Mouse (Mus musculus) liver, embryonic 16.5 days (tissue): ENCODE data around the gene Slc17a7. TPM values are rescaled to one million over a fixed set of nuclear protein-coding genes. Genes with fewer than 3 reads are reported as not detected.
"Not testable (repeated sequence)": the region's sequence is repeated elsewhere in the genome, so short reads cannot be mapped to it uniquely, and the experiment has no call there.

Experiments used
- ATAC-seq: fragments of 200-750 bp; cut with Nextera tagmentation; 2 replicates; pipeline ENCODE4 v1.8.0; 2017; ENCODE audit warnings: low read depth, mild to moderate bottlenecking, moderate number of reproducible peaks, moderate library complexity
- H3K27ac ChIP-seq: fragments of 300-500 bp; sonication (generic); 2 replicates; pipeline ENCODE4 v1.5.1; 2014; ENCODE audit warnings: mild to moderate bottlenecking, low read length
- H3K27me3 ChIP-seq: fragments of 300-500 bp; sonication (generic); 2 replicates; pipeline ENCODE4 v1.6.1; 2014; ENCODE audit warnings: low read depth, low read length, mixed read lengths; ENCODE audit not compliant: control insufficient read depth, insufficient read depth
- H3K36me3 ChIP-seq: fragments of 300-500 bp; sonication (generic); 2 replicates; pipeline ENCODE4 v1.6.1; 2014; ENCODE audit warnings: mild to moderate bottlenecking; ENCODE audit not compliant: control insufficient read depth, insufficient read depth
- H3K4me1 ChIP-seq: fragments of 300-500 bp; sonication (generic); 2 replicates; pipeline ENCODE4 v1.6.1; 2014; ENCODE audit warnings: low read depth, low read length, mixed read lengths; ENCODE audit not compliant: control insufficient read depth
- H3K4me2 ChIP-seq: fragments of 300-500 bp; sonication (generic); 2 replicates; pipeline ENCODE4 v1.6.1; 2014; ENCODE audit warnings: low read depth, low read length, mixed read lengths
- H3K4me3 ChIP-seq: fragments of 300-500 bp; sonication (generic); 2 replicates; pipeline ENCODE4 v1.5.1; 2014; ENCODE audit warnings: low read depth, mild to moderate bottlenecking, low read length
- H3K9ac ChIP-seq: fragments of 300-500 bp; sonication (generic); 2 replicates; pipeline ENCODE4 v1.6.1; 2014; ENCODE audit warnings: low read depth, low read length
- H3K9me3 ChIP-seq: fragments of 300-500 bp; sonication (generic); replicated peaks from 2 replicates; pipeline ENCODE4 v1.6.1; 2016; ENCODE audit warnings: low read length; ENCODE audit not compliant: control insufficient read depth
- WGBS: fragments of 180-500 bp; shearing (Covaris S2); extraction: QIAGEN DNeasy Blood & Tissue Kit; methylation state at CpG from one replicate; pipeline ENCODE4 v1.1.7; 2014; ENCODE audit not compliant: insufficient replicate concordance; 5-methylcytosine and 5-hydroxymethylcytosine counted together
- polyA plus RNA-seq: library from polyadenylated mRNA; unstranded; fragments of >200 nt; fragmentation: Nextera tagmentation; extraction: Ambion mirVana; gene quantifications from 2 replicates; pipeline ENCODE4 v1.2.1, GENCODE M21; 2015

The Slc17a7 gene
- polyA plus RNA-seq, 1 experiment from 2014 or later = not detected

- H3K36me3 ChIP-seq = no peaks in the 10 kb centered on the region
- no peak overlapping the region for H3K9ac ChIP-seq
- WGBS = 52% methylated on average over 4 of the region's 4 CpGs
- ATAC-seq = no peak
- no peaks in the 10 kb centered on the region for H3K9me3 ChIP-seq
- no peaks in the 10 kb centered on the region; the same call in none of the 2 replicates for H3K4me1 ChIP-seq
- no peak overlapping the region for H3K4me3 ChIP-seq
- H3K4me2 ChIP-seq = no peak overlapping the region
- no peaks in the 10 kb centered on the region for H3K27me3 ChIP-seq
- H3K27ac ChIP-seq = no peak overlapping the region
Measured at GRCm38 (mm10) chr7:45148534-45149098, 15.1 kb upstream of the Slc17a7 start.

- no peak for ATAC-seq
- Histone ChIP-seq H3K4me1 (peaks cover under 1% of the 10 kb centered on the region), H3K4me2 (no peak overlapping the region), H3K27ac (no peak overlapping the region), H3K9ac (no peak overlapping the region), H3K36me3 (no peaks in the 10 kb centered on the region), H3K9me3 (no peaks in the 10 kb centered on the region), H3K27me3 (no peaks in the 10 kb centered on the region), H3K4me3 (no peak overlapping the region)
- WGBS = 75% methylated on average over 6 of the region's 6 CpGs
Measured at GRCm38 (mm10) chr7:45149545-45149944, 14.2 kb upstream of the Slc17a7 start.

- ATAC-seq = no peak
- Histone ChIP-seq H3K4me3 (no peak overlapping the region), H3K4me2 (no peak overlapping the region), H3K4me1 (peaks cover 6% of the 10 kb centered on the region), H3K27me3 (no peaks in the 10 kb centered on the region), H3K9me3 (no peaks in the 10 kb centered on the region), H3K36me3 (no peaks in the 10 kb centered on the region), H3K27ac (no peak overlapping the region), H3K9ac (no peak overlapping the region)
- WGBS = 64% methylated on average over 4 of the region's 4 CpGs
Measured at GRCm38 (mm10) chr7:45150321-45150720, 13.4 kb upstream of the Slc17a7 start.

- Histone ChIP-seq H3K4me3 (no peak overlapping the region), H3K4me1 (peaks cover 6% of the 10 kb centered on the region), H3K36me3 (no peaks in the 10 kb centered on the region), H3K9ac (no peak overlapping the region), H3K9me3 (no peaks in the 10 kb centered on the region), H3K4me2 (no peak overlapping the region), H3K27me3 (no peaks in the 10 kb centered on the region), H3K27ac (no peak overlapping the region)
- no peak for ATAC-seq
- WGBS = 63% methylated on average over 11 of the region's 11 CpGs
Measured at GRCm38 (mm10) chr7:45151303-45151702, 12.4 kb upstream of the Slc17a7 start.

- not testable (repeated sequence) for H3K9ac ChIP-seq, ATAC-seq, H3K36me3 ChIP-seq, H3K4me1 ChIP-seq, H3K9me3 ChIP-seq, H3K27ac ChIP-seq, H3K27me3 ChIP-seq, H3K4me3 ChIP-seq
- WGBS = 71% methylated on average over 2 of the region's 2 CpGs
- 0 out of 2 replicates have a peak overlapping the region, but pooled peaks have one; percentile 85 for H3K4me2 ChIP-seq
Measured at GRCm38 (mm10) chr7:45153052-45153451, 10.7 kb upstream of the Slc17a7 start.

- under 1% methylated on average over 5 of the region's 5 CpGs for WGBS
- H3K4me2 ChIP-seq = peak overlapping the region; percentile 85
- peak overlapping the region; percentile 94 for H3K27ac ChIP-seq
- peak overlapping the region; percentile 76 for H3K4me3 ChIP-seq
- H3K9ac ChIP-seq = peak overlapping the region; percentile 84
- H3K27me3 ChIP-seq = no peaks in the 10 kb centered on the region
- no peaks in the 10 kb centered on the region for H3K36me3 ChIP-seq
- peaks cover 6% of the 10 kb centered on the region for H3K4me1 ChIP-seq
- H3K9me3 ChIP-seq = no peaks in the 10 kb centered on the region
- ATAC-seq = no peak
Measured at GRCm38 (mm10) chr7:45153586-45153985, 10.2 kb upstream of the Slc17a7 start.

- Histone ChIP-seq H3K36me3 (no peaks in the 10 kb centered on the region), H3K27me3 (no peaks in the 10 kb centered on the region), H3K27ac (peak within 1 kb of the TSS; percentile 94), H3K4me1 (peaks cover 6% of the 10 kb centered on the region), H3K4me3 (peak within 1 kb of the TSS; percentile 76), H3K4me2 (peak within 1 kb of the TSS; percentile 85), H3K9ac (peak within 1 kb of the TSS; percentile 84), H3K9me3 (no peaks in the 10 kb centered on the region)
- WGBS = 1% methylated on average over 66 of the region's 69 CpGs
- peak; percentile 95 for ATAC-seq
Measured at GRCm38 (mm10) chr7:45154096-45154992, 9.4 kb upstream of the Slc17a7 start, which contains the start of the genes Pih1d1 and Aldh16a1. TSS of gene Pih1d1 (plus strand) at chr7:45154303. TSS of gene Aldh16a1 (minus strand) at chr7:45154584.

- Histone ChIP-seq H3K36me3 (no peaks in the 10 kb centered on the region), H3K9me3 (no peaks in the 10 kb centered on the region), H3K4me2 (peak overlapping the region; percentile 85), H3K27me3 (no peaks in the 10 kb centered on the region), H3K4me1 (peaks cover 6% of the 10 kb centered on the region), H3K4me3 (peak overlapping the region; percentile 76), H3K27ac (peak overlapping the region; percentile 26; the same call in 1 of the 2 replicates), H3K9ac (0 out of 2 replicates have a peak overlapping the region, but pooled peaks have one; percentile 5)
- WGBS = 62% methylated on average over 12 of the region's 12 CpGs
- no peak for ATAC-seq
Measured at GRCm38 (mm10) chr7:45154993-45155514, 8.7 kb upstream of the Slc17a7 start.
